Mouse (Mus musculus) liver, embryonic 14 days (tissue): Measurements from ENCODE around the gene Olfr525. TPM values are rescaled to one million over a fixed set of nuclear protein-coding genes. Genes with fewer than 3 reads are reported as not detected.

ENCODE experiments used
- polyA plus RNA-seq: library from polyadenylated mRNA; depleted of rRNA; stranded (reverse); fragments of >200 nt; gene quantifications from 2 replicates; pipeline ENCODE4 v1.2.3, GENCODE M21; 2012; rRNA removed

The Olfr525 gene
- not detected in 2 replicates for polyA plus RNA-seq

GRCm38 (mm10) chr7:140320558-140320957 is at the start of gene Olfr525:
Gene Olfr525, plus strand, starts transcription at chr7:140320858.

GRCm38 (mm10) chr7:140333717-140334116 is 13.1 kb downstream of the Olfr525 start, which contains the start of gene Olfr527:
Gene Olfr527, plus strand, starts transcription at chr7:140334017.

GRCm38 (mm10) chr7:140361571-140361970 is 40.9 kb downstream of the Olfr525 start, which contains the start of gene Olfr60:
Gene Olfr60, minus strand, starts transcription at chr7:140361671.

GRCm38 (mm10) chr7:140376231-140376630 is 55.6 kb downstream of the Olfr525 start, which contains the start of gene Olfr530:
Gene Olfr530, minus strand, starts transcription at chr7:140376331.

Other genes starting within 250 kb of the Olfr525 start
- 0.02 and 0.03 TPM in 2 replicates for gene Caly, start 238.3 kb upstream of the Olfr525 start, polyA plus RNA-seq
- gene Prap1, start 227.5 kb upstream of the Olfr525 start, polyA plus RNA-seq: 0.25 and 0.39 TPM in 2 replicates
- 5.6 and 7.5 TPM in 2 replicates for gene Fuom, start 218.4 kb upstream of the Olfr525 start, polyA plus RNA-seq
- gene Paox, start 205.1 kb upstream of the Olfr525 start, polyA plus RNA-seq: 3.8 and 5.0 TPM in 2 replicates
- gene Echs1, start 204.4 kb upstream of the Olfr525 start, polyA plus RNA-seq: 42.5 and 51.9 TPM in 2 replicates
- 15.6 and 15.9 TPM in 2 replicates for gene Mtg1, start 183.3 kb upstream of the Olfr525 start, polyA plus RNA-seq
- 0.01 TPM in 2 replicates for gene Sprn, start 166.0 kb upstream of the Olfr525 start, polyA plus RNA-seq
- gene Olfr522, start 156.1 kb upstream of the Olfr525 start, polyA plus RNA-seq: not detected in 2 replicates
- gene Olfr523, start 147.6 kb upstream of the Olfr525 start, polyA plus RNA-seq: not detected in 2 replicates
- gene Olfr524, start 114.9 kb upstream of the Olfr525 start, polyA plus RNA-seq: not detected in 2 replicates
- 0.05 and 0.07 TPM in 2 replicates for gene Cd163l1, start 102.6 kb upstream of the Olfr525 start, polyA plus RNA-seq
- 0.01 TPM in 1 of 2 replicates, not detected in the other for gene 5830411N06Rik, start 73.6 kb upstream of the Olfr525 start, polyA plus RNA-seq
- not detected in 2 replicates for gene Olfr527, start 13.2 kb downstream of the Olfr525 start, polyA plus RNA-seq
- not detected in 2 replicates for gene Olfr60, start 40.8 kb downstream of the Olfr525 start, polyA plus RNA-seq
- not detected in 2 replicates for gene Olfr530, start 55.5 kb downstream of the Olfr525 start, polyA plus RNA-seq
- not detected in 2 replicates for gene Olfr531, start 82.1 kb downstream of the Olfr525 start, polyA plus RNA-seq
- not detected in 2 replicates for gene Olfr532, start 100.8 kb downstream of the Olfr525 start, polyA plus RNA-seq
- not detected in 2 replicates for gene Olfr533, start 142.5 kb downstream of the Olfr525 start, polyA plus RNA-seq
- not detected in 2 replicates for gene Olfr535, start 163.4 kb downstream of the Olfr525 start, polyA plus RNA-seq
- not detected in 2 replicates for gene Olfr536, start 186.5 kb downstream of the Olfr525 start, polyA plus RNA-seq
- not detected in 2 replicates for gene Olfr538, start 247.0 kb downstream of the Olfr525 start, polyA plus RNA-seq